12 mouse cellular contexts compared by ENCODE assay signal in the genomic region with DNA sequence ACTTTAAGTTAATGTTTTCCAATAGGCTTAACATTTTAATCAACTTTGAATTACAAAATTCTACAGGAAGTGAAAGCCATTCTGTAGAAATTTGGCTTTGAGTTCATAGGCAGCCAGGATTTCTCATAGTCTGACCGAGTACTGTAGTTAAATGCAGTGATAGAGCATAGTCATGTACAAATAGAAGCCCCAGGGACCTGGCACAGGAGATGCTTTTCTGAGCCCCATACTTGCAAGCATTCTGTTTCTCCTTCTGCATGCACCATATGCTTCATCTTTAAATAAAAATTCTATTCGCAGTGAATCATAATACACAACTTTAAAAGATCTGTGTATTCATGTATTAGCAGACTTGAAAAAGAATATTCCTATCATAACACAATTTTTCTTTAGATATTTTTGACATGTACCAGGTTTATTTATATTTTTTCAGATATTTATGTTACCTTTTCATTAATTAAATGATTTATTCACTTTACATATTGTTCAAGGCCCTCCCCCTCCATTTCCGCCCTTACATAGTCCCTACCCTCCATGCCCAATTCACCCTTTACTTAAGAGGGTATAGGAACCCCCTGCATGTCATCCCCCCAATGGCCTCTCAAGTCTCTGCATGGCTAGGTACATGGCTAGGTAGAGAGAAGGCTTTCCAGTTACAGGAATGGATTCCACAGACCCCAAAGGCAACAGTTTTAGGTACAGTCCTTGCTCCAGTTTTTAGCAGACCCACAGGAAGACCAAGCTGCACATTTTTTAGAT.
A peak's percentile ranks its signal among the peaks of the same experiment; 100 is the strongest.
DNase-seq lines count a peak whose midpoint lies in the region; ATAC-seq lines count a peak whose summit lies in the region.
"Had no signal": no experiment of that assay in that cellular context is flagged by ENCODE, and none has a peak within 500 bp of the region (broad histone marks: within the 10 kb centered on the region; RNA-seq: fewer than 3 reads in every experiment).

No protein-coding gene starts in this region.

- no peaks in the 10 kb centered on the region for H3K36me3 ChIP-seq in forebrain, embryonic 13.5 days (ENCODE audit: poor library complexity, severe bottlenecking)
- H3K36me3 ChIP-seq in forebrain, embryonic 10.5 days (replicated peaks) = no peaks in the 10 kb centered on the region
- no peaks in the 10 kb centered on the region for H3K36me3 ChIP-seq in hindbrain, embryonic 16.5 days (ENCODE audit: control insufficient read depth, insufficient read depth, low read length)
- H3K36me3 ChIP-seq: intestine, embryonic 15.5 days; liver, embryonic 12.5 days had no signal

- H3K4me3 ChIP-seq in forebrain, embryonic 13.5 days = no peak overlapping the region
- no peak overlapping the region for H3K4me3 ChIP-seq in forebrain, embryonic 10.5 days
- H3K4me3 ChIP-seq in hindbrain, embryonic 16.5 days (ENCODE audit: low read length) = no peak overlapping the region
- H3K4me3 ChIP-seq: intestine, embryonic 15.5 days; liver, embryonic 12.5 days had no signal

- no peaks in the 10 kb centered on the region for H3K9me3 ChIP-seq in forebrain, embryonic 13.5 days (replicated peaks)
- no peaks in the 10 kb centered on the region for H3K9me3 ChIP-seq in forebrain, embryonic 10.5 days
- no peaks in the 10 kb centered on the region for H3K9me3 ChIP-seq in hindbrain, embryonic 16.5 days (ENCODE audit: control insufficient read depth, low read length)
- H3K9me3 ChIP-seq: intestine, embryonic 15.5 days; liver, embryonic 12.5 days had no signal

- no peak for DNase-seq in forebrain, embryonic 10.5 days (ENCODE audit: extremely low spot score, low spot score)
- DNase-seq in cerebellum, postnatal 14 days = peak; percentile 80 to 86
- peak; percentile 6 to 18 for DNase-seq in layer of hippocampus, postnatal 36 days
- peak; percentile 12 for DNase-seq in right cerebral cortex, postnatal 25 days
- DNase-seq in gastrocnemius, postnatal 4 days (ENCODE audit: low spot score in 2 of 2) = no peak
- no peak for DNase-seq in gastrocnemius, adult 18-20 months (ENCODE audit: low spot score)
- DNase-seq: heart, postnatal 14 days; lung, postnatal 36 days had no signal

- no peak overlapping the region for H3K27ac ChIP-seq in forebrain, embryonic 13.5 days
- no peak overlapping the region for H3K27ac ChIP-seq in forebrain, embryonic 10.5 days
- H3K27ac ChIP-seq in hindbrain, embryonic 16.5 days (ENCODE audit: low read depth, low read length) = no peak overlapping the region
- H3K27ac ChIP-seq: intestine, embryonic 15.5 days; liver, embryonic 12.5 days had no signal

- no peaks in the 10 kb centered on the region for H3K4me1 ChIP-seq in forebrain, embryonic 13.5 days
- no peaks in the 10 kb centered on the region for H3K4me1 ChIP-seq in forebrain, embryonic 10.5 days
- H3K4me1 ChIP-seq in hindbrain, embryonic 16.5 days (ENCODE audit: control insufficient read depth, insufficient read depth, low read depth, low read length) = no peaks in the 10 kb centered on the region
- H3K4me1 ChIP-seq: intestine, embryonic 15.5 days; liver, embryonic 12.5 days had no signal

- no peak overlapping the region for H3K9ac ChIP-seq in forebrain, embryonic 13.5 days
- no peak overlapping the region for H3K9ac ChIP-seq in hindbrain, embryonic 16.5 days (ENCODE audit: low read depth, low read length)
- H3K9ac ChIP-seq: intestine, embryonic 15.5 days; liver, embryonic 12.5 days had no signal

- ATAC-seq in forebrain, embryonic 13.5 days = peak; percentile 86; the same call in 1 of the 2 replicates
- ATAC-seq in hindbrain, embryonic 16.5 days = no peak
- ATAC-seq: intestine, embryonic 15.5 days; liver, embryonic 12.5 days had no signal

- no peak overlapping the region for H3K4me2 ChIP-seq in forebrain, embryonic 13.5 days
- no peak overlapping the region for H3K4me2 ChIP-seq in hindbrain, embryonic 16.5 days (ENCODE audit: low read length)
- H3K4me2 ChIP-seq: intestine, embryonic 15.5 days; liver, embryonic 12.5 days had no signal

- 88% methylated on average over 3 of the region's 3 CpGs for WGBS in forebrain, embryonic 13.5 days
- WGBS in forebrain, embryonic 10.5 days = 95% methylated on average over 3 of the region's 3 CpGs
- 84% methylated on average over 3 of the region's 3 CpGs for WGBS in hindbrain, embryonic 16.5 days

- H3K27me3 ChIP-seq in forebrain, embryonic 13.5 days = no peaks in the 10 kb centered on the region
- no peaks in the 10 kb centered on the region for H3K27me3 ChIP-seq in forebrain, embryonic 10.5 days (ENCODE audit: poor library complexity, severe bottlenecking)
- no peaks in the 10 kb centered on the region for H3K27me3 ChIP-seq in hindbrain, embryonic 16.5 days (replicated peaks; ENCODE audit: control insufficient read depth, insufficient read depth, low read length)
- H3K27me3 ChIP-seq: intestine, embryonic 15.5 days; liver, embryonic 12.5 days had no signal

Comparison
In these comparisons a context has a peak if more than half of its experiments do, and no peak if none do; other contexts are left out.
1. DNase-seq: peak in cerebellum, postnatal 14 days (2 of 2), layer of hippocampus, postnatal 36 days (2 of 2) and right cerebral cortex, postnatal 25 days (single experiment); none in forebrain, embryonic 10.5 days (single experiment), gastrocnemius, postnatal 4 days (0 of 2) and gastrocnemius, adult 18-20 months (single experiment).